Mouse (Mus musculus) kidney, postnatal 36 days (tissue): ENCODE results near the gene Fam102a.
"Not testable (repeated sequence)": the region's sequence is repeated elsewhere in the genome, so short reads cannot be mapped to it uniquely, and the experiment has no call there.

Source experiments
- DNase-seq, 2 experiments: peaks; one replicate each; pipeline ENCODE4 v3.0.0; 2021 to 2022; ENCODE audit warnings: mixed read lengths in 2 of 2

Fam102a gene

DNA sequence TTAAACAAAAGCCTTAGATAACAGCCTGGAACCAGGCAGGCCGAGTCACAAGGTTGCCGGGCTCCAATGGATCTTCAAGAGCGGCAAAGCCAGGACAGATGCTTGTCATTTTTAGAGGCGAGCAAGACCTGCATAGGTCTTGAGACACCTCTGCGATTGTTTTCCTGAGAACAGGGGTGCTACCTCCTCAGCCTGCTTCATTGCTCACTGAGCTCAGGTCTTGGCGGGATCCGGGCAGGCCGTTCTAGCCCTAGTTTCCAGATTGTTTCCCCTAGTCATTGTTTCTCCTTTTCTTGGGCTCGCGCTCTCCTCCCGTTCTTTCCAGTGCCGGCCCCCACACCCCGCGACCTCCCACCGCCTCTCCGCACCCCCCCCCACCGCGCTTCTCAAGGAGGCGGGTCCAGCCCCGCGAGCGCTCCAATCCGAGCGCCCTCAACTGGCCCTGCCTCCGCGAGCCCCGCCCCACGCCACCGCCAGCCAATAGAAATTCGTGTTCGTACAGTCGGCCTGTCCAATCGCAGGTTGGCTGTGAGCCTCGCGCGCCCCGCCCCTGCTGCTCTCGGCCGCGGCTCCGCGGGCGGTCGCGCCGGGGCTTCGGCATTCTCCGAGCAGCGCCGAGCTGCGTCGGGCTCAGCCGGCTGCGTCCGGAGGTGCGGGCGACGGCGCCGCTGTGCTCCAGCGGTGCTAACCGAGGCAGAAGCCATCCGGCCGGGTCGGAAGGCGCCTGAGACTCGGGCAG lies at the start of gene Fam102a:
Gene Fam102a, plus strand, starts transcription at position 600 of the 739 bp plus-strand sequence.
- DNase-seq: peak; percentile 99 to 100

DNA sequence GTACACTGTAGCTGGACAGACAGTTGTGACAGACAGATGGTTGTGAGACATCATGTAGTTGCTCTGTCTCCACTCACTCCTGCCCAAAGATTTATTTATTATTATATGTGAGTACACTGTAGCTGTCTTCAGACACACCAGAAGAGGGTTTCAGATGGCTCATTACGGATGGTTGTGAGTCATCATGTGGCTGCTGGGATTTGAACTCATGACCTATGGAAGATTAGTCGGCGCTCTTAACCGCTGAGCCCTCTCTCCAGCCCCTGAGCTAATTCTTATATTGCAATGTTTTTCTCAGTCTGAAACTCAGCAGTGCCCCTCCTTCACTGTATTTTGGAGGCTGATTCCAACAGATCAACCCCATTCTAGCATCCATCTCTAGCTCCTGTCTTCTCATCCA lies 49.4 kb upstream of the Fam102a start:
- no peak for DNase-seq

DNA sequence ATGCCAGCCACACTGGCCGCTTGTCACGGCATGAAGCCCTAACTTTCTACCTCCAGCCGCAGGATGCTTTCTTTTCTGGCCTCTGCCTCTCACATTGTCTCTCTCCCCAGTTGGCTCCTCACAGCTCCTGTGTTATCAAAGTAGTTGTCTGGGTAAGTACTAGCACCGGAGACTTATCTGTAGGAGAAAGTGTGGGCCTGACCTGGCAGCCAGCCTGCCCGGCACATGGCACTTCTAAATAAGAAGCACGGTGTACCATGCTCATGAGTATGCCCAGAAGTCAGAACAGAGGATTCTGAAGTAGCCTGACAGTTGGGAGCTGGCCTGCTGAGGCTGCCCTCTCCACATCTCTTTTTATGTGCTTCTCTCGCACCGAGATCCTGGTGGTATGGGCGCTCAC lies 49.0 kb upstream of the Fam102a start:
- no peak for DNase-seq

DNA sequence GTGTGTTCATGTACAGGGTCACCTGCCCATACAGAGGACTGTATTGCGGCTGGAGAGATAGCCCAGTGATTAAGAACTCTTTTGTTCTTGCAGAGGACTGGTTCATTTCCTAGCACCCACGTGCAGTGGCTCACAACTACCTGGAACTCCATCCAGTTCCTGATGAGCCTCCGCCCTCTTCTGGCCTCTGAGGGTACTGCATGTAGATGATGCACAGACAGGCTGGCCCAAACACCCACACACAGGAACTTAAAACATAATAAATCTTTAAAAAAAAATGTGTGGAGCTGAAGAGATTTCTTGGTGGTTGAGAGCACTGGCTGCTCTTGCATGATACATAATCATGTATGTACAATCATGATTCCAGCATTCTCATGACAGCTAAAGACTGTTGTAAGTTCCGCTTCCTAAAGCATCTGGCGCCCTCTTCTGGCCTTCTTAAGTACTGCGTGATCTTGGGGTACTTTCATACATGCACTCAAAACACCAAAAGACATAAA lies 48.0 kb upstream of the Fam102a start:
- DNase-seq: peak; percentile 96 to 98

DNA sequence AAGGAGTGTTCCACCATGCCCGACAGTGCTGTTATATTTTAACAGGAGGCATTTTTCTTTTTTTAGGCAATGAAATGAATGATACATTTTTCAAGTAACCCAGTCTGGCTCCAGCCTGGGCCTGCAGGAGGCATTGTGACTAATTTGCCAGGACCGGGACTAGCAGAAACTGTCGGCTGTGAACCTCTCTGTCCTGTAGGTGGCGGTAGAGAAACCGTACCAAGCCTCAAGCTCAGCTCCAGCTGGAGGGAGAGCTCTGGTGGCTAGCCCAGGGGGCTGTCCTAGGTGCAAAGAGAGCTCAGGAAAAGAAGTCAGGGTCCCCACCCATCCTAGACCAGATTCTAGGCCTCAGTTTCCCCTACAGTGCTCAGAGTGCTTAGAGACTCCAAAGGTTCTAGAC lies 46.5 kb upstream of the Fam102a start:
- DNase-seq: peak; percentile 89 to 90

DNA sequence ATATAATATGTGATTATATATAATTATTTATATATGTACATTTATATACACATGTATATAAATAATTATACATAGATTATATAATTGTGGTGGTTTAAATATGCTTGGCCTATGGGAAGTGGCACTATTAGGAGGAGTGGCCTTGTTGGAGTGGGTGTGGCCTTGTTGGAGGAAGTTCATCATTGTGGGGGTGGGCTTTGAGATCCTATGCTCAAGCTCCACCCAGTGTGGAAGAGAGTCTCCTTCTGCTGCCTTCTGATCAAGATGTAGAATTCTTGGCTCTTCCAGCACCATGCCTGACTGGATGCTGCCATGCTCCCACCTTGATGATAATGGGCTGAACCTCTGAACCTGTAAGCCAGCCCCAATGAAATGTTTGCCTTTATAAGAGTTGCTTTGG lies 44.4 kb upstream of the Fam102a start:
- not testable (repeated sequence) for DNase-seq

DNA sequence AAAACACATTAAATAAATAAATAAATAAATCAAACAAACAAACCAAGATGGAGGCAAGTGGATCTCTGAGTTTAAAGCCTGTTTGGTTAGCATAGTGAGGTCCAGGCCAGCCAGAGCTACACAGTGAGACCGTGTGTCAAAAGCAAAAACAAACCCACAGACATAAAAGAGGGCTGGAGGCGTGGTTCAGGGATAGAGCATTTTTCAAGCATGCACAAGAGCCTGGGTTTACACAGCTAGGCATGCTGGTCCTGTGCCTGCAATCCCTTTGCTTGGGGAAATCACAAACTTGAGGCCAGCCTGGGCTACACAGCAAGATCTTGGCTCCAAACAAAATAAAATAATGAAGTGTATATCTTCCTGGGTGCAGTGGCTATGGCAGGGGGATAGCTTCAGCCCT lies 42.5 kb upstream of the Fam102a start:
- DNase-seq: no peak

DNA sequence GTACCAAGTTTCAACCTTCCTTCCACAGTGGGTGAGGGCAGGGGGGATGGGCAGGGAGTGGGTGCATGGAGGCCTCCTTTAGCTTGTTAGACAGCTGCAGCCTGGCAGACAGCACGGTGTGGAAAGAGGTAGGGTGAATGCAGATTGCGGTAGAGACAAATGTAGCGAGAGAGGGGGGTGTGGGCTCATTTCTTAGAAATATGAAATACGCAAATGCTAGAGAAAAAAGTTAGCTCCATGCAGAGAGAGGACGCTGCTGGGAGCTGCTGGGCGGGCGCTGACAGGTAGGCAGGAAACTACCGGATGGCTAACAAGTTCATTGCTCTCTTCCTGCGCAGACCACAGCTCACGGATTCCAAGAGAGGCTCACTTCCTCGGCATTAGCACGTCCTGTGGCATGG lies 41.8 kb upstream of the Fam102a start:
- no peak for DNase-seq

DNA sequence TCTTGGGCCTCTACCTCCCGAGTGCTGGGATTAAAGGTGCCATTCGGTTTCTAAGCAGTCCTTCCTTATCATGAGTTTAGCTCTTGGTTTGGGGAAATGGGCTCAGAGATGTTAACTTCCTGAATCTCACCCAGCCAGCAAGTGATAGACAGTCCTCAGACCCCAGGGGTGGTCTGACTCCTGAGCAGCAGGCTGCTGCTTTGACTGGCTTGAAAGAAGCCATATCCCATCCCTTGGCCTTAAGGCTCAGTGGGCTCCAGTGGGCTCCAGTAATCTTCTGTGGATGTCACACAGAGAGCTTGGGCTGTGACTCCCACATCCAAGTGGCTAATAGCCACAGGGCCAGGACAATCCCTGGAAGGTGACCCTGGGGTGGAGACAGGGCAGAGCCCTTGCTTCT lies 40.6 kb upstream of the Fam102a start:
- DNase-seq: no peak

DNA sequence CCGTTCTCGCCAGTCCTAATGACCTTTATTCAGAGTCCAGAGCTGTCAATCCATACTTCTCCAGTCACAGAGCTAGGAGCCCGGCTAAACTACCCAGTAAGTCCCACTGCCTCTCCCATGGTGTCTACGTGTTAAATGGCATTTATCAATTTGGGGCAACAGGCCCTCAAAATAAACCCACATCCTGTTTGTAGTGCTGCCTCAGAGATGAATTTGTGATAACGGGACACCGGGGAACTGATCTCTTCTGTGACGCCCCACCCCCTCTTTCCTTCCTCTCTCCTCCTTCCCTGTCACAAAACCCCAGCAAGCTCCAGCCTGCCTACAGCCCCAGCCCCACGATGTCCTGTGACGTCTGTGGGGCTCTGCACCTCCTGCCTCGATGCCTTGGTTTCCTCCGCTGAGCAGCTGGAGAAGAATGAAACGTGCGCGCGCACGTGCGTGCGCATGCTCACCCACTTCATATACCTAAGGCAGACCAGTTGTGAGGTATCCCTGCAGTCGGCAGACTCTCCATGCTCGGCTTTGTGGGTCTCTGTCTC lies 39.9 kb upstream of the Fam102a start:
- peak; percentile 63 to 65 for DNase-seq

DNA sequence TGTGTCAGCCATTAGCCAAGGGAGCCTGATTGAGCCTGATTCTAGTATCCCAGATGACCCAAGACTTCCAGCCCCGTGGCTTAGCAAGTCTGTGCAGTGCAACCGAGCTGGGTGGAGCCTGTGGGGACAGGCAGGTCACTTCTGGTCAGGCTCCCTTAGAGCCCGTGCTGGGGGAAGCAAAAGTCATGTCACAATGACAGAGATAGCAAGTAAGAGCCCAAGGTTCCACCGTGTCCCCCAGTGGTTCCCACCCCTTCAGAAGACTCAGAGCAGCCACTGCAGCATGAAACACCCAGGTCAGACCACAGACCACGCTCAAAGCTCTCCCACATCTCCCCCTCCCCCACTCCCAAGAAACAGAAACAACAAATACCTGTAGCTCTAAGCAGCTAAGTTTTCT lies 38.9 kb upstream of the Fam102a start:
- DNase-seq: no peak

DNA sequence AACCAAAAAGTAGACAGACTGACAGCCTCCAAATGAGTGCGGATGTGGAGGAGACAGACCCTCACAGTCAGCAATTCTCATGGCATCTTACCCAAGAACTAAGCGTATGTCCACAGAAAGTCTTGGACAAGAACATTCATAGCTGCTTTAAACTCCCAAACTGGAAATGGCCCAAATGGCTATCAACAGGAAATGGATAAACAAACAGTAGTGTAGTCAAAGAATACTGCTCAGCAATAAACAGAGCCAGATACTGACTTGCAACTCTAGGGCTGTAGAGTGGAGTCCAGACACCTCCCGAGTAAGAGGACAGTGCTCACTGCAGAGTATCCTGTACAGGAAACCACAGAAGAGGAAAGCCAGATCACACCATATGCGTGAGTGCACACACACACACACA lies 35.8 kb upstream of the Fam102a start:
- DNase-seq: peak in 1 of 2 experiments; percentile 41

DNA sequence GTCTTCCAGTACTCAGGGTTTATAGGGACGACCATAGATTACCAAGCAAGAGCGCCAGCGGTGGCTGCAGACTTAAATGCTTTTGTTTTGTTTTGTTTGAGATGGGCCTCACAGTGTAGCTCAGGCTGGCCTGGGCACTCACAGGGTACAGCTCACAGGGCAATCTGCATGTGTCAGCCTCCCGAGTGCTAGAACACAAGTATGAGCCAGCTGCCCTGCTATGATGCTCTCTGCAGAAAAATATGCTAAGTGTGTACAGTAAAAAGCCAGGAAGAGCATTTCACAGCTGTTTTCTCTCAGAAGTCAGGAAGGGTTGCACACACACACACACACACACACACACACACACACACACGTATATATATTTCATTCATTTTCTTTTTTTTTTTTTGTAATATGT lies 34.7 kb upstream of the Fam102a start:
- no peak for DNase-seq

DNA sequence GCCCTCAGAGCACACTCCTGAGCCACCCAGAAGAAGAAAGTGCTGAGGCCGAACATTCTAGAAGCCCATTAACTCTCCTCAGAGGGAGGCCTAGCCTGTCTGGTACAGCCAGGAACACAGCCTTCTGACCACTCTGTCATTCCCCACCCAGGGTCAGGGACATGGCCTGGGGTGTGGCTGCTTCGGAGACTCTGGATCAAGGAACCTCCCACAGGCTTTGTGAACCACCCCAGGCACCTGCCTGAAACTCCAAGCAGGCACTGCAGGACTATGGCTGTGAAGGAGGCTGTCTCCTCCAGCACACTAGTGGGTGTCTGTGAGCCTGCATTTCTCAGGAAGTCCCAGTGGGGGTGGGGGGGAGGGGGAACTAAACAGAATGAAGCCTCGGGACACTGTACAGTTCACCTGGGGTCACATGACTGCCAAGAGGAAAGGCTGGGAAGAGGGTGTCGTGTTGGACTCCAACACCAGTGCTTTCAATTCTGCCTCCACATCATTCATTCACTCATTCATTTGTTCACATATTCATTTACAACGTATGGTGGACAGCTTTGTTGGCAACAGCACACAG lies 33.3 kb upstream of the Fam102a start:
- peak in 1 of 2 experiments; percentile 30 for DNase-seq

DNA sequence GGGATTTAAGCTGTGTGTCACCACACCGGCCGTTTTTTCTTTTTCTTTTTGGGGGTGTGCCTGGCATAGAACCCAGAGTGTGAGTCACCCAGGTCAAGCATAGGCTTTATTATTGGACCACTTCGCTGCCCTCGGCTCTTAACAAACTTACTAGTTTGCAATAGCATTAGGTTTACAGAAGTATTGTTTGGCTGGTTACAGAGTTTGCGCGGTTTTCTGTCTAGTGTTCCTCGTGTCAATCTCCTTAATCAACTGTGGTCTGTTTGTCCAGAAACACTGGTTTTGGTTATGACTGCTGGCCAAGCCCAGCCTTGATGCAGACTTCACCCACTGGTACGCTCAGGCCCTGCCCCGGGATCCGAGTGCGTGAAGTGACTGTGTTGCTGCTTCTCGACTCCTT lies 32.3 kb upstream of the Fam102a start:
- DNase-seq: no peak

DNA sequence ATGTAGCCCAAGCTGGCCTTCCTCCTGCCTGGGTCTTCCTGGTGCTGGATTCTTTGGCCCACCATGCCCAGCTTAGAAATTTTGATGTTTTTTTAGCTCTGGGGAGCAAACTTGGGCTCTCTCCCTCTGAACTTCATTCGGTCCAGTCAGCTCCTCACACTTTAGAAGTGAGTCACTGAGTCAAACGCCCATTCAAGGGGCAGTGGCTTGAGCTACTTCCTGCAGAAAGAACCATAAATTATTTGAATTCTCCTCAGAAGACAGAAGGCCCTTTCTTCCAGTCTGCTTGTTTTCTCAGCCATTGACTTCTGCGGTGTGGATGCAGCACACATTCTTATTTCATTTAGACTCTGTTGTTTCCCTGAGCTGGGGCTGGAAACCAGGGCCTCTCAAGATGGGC lies 31.5 kb upstream of the Fam102a start:
- DNase-seq: no peak

DNA sequence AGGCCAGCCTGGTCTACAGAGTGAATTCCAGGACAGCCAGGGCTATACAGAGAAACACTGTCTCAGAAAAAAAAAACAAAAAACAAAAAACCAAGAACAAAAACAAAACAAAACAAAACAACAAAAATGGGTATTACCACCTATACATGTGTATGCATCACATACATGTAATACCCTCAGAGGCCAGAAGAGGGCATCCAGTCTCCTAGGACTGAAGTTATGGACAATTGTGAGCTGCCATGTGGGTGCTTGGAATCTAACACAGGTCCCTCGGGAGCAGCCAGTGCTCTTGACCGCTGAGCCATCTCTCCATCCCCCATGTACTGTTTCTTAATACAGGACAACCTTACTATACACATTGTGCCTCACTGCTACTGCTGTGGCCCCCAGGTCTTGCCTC lies 29.6 kb upstream of the Fam102a start:
- DNase-seq: no peak

DNA sequence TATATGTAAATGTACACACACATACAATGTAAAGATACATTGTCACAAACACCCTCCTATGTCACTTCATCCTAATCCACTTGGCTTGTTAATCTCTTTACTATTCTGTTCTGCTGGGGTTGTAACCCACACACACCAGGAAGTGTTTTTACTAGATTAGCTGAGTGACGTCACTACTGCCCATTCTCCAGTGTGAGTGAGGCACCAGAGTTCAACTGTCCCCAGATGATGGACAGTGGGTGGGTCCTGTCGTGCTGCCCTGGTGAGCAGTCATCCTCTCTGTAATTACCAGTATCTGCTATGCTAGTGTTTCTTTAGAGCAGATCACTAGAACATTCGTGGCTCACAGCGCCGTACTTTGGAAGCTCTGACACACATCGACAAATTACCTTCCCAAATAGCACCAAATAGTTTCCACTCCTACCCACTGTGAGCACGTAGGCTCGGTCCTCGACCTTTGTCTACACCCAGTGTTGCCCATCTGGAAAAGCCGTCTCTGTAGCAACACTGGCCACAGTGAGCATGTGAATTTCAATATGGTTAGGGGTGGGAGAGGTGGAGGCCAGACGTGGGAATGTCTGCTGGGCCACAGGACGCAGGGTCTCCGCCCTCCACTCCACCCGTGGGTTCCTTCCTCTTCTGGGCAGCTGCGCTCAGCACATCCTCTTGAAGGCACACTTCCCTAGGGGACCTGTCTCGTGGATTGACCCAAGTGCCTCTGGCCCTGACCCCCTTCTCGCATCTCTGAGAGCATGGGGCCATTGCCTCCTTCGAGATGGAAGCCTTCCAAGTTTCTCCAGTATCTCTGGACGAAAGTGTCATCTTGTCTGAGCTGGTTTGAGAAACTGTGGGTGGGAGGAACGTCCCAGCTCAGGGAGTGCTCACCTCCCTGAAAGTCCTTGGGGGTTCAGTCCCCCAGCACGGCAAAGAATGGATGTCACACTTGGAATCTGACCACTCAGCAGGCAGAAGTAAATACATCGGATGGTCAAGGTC lies 28.2 kb upstream of the Fam102a start:
- peak in 1 of 2 experiments; percentile 65 for DNase-seq

DNA sequence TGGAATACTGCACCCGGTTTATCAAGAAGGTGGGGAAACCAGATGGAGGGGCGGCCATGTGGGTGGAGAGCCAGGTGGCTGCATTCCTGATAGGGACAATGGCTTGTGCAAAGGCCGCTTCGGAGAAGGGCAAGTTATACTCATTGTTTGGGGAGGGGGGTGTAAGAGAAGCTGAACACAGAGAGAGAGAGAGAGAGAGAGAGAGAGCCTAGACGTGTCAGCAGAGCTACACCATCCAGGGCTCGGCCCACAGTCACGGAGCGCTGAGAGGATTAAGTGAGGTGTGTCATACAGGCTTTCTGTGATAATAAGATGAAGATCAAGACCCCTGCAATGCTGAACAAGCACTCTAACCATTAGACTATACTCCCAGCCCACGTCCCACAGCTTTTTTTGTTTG lies 27.2 kb upstream of the Fam102a start:
- no peak for DNase-seq

DNA sequence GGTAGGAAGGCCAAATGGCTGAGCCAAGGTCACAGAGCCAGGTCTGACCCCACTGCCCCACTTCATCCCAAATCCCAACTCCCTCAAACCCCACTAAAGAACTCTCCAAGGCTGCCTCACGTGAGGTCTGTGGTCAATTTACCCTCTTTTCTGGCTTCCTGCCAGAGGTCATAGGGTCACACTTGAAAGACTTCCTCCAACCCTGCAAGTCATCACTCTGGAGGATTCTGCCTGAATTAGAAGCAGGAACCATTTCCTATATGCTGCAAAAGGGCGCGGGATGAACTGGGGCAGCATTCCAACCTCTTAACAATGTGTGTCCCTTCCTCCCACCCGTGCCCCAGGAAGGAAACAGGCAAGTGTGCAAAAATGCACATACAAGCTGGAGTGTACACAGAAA lies 25.8 kb upstream of the Fam102a start:
- peak; percentile 72 to 76 for DNase-seq

DNA sequence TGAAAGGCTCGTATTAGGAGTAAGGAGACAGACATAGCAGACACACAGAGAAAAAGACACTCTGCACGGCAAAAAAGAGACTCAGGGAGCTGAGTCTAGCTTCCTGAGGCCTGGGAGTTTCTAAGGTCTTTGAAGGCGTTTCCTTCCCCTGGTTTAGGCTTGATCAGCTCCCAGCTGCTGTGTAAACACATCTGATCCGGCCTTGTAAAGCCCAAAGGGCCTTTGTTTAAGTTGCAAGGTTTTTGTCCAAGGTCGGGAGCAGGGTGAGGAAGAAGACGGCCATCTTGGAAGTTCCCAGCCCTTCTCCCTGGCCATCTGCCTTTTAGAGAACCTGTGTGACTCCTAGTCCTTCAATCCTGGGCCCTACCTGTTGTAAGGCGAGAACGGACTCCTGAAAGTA lies 25.2 kb upstream of the Fam102a start:
- DNase-seq: no peak

DNA sequence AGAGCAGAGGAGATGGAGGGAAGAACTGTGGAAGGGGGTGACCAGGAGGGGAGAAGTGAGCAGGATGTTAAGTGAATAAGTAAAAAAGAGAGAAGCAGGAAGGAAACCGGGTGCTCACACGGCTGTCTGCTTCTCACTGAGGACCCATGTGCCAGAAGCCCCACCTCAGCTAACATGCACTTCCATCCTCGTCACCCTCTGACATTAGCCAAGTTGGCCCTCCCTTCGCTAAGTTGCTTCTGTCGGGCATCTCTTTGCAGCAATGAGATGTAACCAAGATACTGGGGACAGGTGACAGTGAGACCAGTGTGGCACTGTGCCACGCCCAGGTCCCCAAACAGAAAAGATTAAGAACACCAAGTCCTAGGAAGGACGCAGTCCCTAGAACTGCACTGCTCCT lies 22.5 kb upstream of the Fam102a start:
- no peak for DNase-seq

DNA sequence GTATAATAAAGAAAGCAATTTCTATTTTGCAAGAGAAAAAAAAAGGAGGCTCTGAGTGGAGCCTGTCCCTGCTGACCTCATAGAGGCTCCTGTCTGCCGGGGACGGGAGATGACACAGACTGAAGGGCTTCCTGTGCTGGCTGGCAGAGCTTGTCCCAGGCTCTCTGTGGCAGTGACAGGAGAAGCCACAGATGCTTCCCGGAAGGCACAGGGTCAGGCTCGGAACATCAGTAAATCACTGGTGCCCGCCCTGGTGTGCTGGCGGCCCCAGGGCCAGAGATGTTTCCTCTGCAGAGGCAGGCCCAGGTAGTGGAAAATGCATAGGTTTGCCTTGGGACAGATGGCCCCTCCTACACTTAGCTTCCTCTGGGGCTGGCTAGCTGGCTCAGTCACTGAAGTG lies 20.8 kb upstream of the Fam102a start:
- peak; percentile 67 to 85 for DNase-seq
